Mouse (Mus musculus) liver, adult 2 months (tissue): ENCODE results near the gene Arhgap44.

ENCODE experiments used
- CTCF ChIP-seq: fragments of 200-500 bp; IDR thresholded peaks from 2 replicates; pipeline ENCODE4 v1.5.1; 2011; ENCODE audit warnings: low read depth, low read length, control low read depth
- POLR2A ChIP-seq: fragments of 200-500 bp; IDR thresholded peaks from 2 replicates; pipeline ENCODE4 v1.6.1; 2011; ENCODE audit warnings: low read length, control low read depth; ENCODE audit not compliant: insufficient read depth; ENCODE audit errors: extremely low read depth

DNA sequence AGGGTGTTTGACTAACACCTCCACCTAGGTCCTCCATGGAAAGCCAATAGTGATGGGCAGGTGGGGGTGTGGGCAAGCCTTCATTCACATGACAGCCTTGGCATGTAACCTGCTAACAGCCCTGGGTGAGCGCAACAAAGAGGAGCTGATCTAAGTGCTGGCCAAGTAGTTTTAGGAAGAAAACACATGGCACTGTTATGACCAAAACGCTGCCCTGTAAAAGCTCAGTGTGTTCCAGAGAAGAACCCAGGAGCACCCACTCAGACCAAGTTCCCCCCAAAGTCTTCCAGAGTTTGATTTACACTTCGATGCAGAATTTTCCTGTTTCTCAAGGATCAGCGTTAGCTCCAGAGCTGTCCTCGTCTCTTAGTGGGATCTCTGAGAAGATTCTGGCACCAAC lies 65.9 kb downstream of the Arhgap44 start:
- TF ChIP-seq CTCF = no peak
- no peak for TF ChIP-seq POLR2A
